Mouse (Mus musculus) B cell, adult (primary cell): ENCODE measurements around the gene Gramd1b. TPM values are rescaled to one million over a fixed set of nuclear protein-coding genes. Genes with fewer than 3 reads are reported as not detected.

ENCODE experiments used
- total RNA-seq: library from RNA; stranded (reverse); gene quantifications from 4 replicates; pipeline ENCODE4 v1.2.4, GENCODE M21; 2023; ENCODE audit not compliant: inconsistent age

Gramd1b gene
- total RNA-seq, result 19.0 to 33.8 TPM (median 24.1 TPM) in 4 replicates

DNA sequence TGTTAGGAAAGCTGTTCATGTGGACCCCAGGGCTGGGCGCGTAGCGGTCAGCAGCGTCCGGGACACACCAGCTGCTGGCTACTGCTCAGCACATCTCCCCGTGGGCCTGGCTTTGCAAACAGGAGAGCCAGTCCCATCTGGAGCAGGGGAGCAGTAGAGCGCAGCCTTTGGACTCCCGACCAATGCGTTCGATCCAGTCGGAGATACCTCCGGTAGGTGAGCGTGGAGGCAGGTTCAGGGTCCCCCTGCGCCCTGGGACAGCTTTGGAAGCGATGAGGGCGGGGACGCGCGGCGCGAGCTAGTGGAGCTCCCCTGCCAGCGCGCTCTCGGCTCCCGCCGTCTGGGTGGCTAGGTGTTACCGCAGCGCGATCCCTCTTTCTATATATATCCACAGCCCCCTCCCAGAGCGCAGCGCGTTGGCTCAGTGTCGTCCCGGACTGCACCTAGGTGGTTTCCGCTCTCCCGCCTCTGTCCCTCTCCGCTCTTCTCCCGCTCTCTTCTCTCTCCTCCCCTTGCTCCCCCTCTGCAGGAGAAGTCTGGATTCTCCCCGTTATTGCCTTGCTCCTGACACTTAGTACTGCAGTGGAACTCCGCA is at the start of gene Gramd1b:
Gramd1b (minus strand) TSS at position 357 of the 595 bp plus-strand sequence.

GRCm38 (mm10) chr9:40269103-40269861 is 261.9 kb downstream of the Gramd1b start, which contains the start of gene Scn3b:
Scn3b (plus strand) TSS chr9:40269217.

Other genes starting within 250 kb of the Gramd1b start
- not detected in 4 replicates for gene Gm21915, start 139.2 kb upstream of the Gramd1b start, total RNA-seq
- 0.16 TPM in 1 of 4 replicates, not detected in the others for gene Clmp, start 154.6 kb upstream of the Gramd1b start, total RNA-seq